Mouse (Mus musculus): ENCODE data around the gene Pced1b.

GRCm38 (mm10) chr15:97345110-97345509, 98.2 kb downstream of the Pced1b start:
- TF ChIP-seq CTCF (IDR thresholded peaks at IDR 0.05; ENCODE audit: low read depth, low read length) (no peak), POLR2A (IDR thresholded peaks at IDR 0.05; ENCODE audit: extremely low read depth, insufficient read depth, low read length) (no peak)
